Mouse (Mus musculus) ES-CJ7 (cell line): Measurements from ENCODE around the gene Pwwp2a.

ENCODE experiments used
- DNase-seq: peaks from one replicate; pipeline ENCODE4 v3.0.0; 2011; ENCODE audit warnings: low read depth, low spot score

The Pwwp2a gene

DNA sequence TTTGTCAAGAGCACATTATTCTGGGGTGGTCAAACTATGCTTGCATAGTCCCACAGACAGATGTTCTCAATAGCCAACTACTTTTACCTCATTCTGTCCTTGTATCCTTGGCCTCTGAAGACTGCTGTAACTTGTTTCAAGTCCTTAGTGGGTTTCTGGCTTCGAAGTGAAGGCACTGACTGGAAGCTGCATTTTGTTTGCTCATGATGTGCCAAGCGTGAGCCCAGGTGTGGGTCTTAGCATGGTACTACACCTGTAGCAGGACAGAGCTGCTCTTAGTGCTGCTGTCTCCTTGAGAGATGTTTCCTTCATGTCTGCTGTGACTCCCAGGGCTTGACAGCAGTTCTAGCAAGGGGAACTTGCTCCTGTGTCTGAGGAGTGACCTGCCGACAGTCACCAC is 41.6 kb downstream of the Pwwp2a start:
- no peak for DNase-seq

GRCm38 (mm10) chr11:43727796-43728195 is 46.0 kb downstream of the Pwwp2a start:
- no peak for DNase-seq

GRCm38 (mm10) chr11:43728737-43729301 is 47.0 kb downstream of the Pwwp2a start:
- DNase-seq: no peak

DNA sequence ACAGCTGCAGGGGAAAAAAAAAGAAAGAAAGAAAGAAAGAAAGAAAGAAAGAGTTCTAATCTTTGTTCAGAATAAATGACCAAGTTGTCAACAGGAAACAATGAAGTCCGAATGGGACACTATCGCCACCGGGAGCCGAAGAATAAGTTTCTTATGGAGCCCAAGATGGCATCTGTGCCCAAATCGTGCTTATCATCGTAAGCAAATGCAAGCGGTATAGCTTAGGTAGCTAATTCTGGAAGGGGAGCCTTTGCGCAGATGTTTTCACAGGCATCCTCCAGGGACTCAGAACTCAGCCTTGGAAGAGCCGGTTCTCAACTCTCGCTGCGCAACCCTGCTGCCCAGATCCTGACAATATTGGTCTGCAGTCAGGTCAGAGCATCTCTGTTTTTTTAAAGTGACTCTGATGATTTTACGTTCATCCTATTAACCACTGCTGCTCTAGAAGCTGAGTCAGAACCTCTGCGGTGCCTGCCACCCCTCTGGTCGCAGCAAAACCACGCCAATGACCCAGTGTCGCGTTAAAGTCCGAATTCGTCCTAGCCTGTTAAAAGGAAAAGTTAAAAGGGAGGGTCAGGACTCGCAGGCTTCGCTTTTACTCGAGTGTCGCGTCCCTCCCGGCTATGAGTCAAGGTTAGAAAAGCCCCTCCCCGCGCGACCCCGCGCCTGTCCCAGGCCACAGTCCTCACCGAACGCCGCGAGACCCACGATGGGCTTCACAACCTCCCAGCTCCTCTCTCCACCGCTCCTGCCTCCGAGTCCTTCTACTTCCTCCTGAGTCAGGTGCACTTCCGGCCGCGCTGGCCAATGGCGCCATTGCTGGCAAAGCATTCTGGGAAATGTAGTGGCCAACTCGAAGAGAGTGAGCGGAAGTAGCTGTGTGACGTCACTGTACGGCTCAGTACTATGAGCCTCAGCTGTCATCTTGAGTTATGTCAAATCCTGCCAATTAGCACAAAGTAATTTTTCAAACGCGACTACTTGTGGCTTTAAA is 65.7 kb downstream of the Pwwp2a start, which contains the start of gene Ttc1:
TSS of gene Ttc1 (minus strand) at position 776 of the 994 bp plus-strand sequence.
- peak; percentile 98 for DNase-seq

DNA sequence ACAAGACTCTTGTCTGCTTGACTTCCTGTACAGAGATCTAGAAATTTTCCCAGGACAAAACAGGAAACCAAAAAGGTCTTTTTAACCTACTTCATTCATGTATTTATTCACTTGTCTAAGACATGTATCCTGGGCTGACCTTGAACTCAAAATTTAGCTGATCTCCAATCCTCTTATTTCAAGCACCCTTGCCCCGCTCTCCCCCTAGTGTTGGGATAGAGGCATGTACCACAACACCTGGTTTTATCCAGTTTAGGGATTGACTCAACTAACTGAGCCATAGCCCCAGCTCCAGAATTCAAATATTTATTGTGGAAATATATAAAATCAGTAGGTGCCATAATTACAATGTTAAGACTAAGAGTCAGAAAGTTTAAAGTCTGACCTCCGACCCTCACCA is 69.7 kb downstream of the Pwwp2a start:
- peak; percentile 79 for DNase-seq

- peak; percentile 32 for DNase-seq
Measured at GRCm38 (mm10) chr11:43754568-43754967, 72.8 kb downstream of the Pwwp2a start.

DNA sequence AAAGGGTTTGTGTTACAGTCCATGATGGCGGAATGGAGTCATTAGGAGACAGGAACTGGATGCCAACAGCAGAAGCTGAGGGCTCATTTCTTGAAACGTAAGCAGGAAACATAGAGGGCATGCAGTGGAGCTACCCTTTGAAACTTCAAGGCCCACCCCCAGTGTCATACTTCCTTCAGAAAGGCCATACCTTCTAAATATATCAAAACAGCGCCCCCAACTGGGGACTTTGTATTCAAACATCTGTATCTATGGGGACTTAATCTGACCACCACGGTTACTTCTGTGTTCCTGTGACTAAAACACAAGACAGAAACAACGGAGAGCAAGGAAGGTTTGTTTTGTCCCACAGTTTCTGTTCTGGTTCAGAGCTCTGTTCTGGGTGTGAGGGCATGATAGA is 73.6 kb downstream of the Pwwp2a start:
- peak; percentile 70 for DNase-seq

DNA sequence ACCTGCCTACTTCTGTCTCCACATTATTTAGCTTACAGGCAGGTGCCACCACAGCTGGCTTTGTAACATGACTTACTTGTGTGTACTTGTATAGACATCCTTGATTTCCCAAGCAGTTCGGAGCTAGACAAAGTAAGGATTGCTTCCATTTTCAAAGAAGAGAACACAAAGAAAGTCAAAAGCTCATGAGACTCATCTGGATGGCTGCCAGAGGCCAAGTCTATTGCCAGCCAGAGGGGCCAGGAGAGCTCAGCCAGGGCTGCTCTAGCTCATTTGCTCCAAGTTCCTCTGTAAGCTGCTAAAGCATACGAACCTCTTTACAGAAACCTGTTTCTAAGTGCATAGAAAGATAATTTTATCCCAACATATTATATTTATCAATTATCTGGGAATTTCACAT is 76.6 kb downstream of the Pwwp2a start:
- no peak for DNase-seq

DNA sequence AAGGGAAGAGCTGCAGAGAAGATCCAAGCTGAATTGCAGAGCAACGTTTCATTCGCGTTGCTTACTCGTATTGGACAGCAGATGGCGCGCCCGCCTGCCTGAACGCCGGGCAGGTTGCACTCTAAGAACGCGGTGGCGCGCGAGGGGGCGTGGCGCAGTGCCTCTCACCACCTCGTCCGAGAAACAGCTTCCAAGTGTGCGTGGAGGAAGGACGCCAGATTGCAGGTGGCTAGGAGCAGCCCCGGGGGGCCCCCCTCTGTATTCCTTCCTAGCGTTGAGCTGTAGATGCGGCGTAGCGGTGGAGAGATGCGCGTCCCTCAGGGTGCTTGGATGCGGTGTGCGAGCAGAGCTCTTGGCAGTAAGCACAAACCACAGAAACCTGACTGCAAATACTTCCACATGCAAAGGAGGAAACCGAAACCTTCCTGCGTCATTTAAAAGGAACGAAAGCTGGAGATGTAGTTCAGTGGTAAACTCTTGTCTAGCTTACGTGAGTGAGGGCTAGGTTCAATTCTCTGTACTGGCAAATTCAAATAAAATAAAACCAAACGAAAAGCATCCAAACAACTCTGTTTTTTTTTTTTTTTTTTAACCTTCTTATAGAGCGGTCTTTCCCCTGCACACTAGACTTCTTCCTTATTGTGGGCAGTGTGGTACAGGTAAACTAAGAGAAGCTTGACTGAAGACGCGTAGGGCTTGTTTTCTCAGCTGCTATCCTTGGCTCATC is 85.3 kb downstream of the Pwwp2a start:
- DNase-seq: peak; percentile 89

DNA sequence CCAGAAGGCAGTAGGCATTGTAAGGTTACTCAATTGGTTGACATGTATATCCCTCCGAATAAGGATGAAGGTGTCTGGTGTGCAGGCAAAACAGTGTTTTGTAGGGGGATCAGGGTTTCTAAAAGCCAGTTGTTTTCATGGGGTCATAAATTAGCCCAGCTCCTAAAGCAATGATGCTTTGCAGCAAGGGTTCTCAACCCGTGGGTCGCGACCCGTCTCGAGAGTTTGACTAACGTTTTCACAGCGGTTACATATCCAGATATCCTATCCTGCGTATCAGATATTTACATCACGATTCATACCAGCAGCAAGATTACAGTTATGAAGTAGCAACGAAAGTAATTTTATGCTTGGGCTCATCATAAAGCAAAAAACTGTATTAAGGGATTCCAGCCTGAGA is 86.0 kb downstream of the Pwwp2a start:
- DNase-seq: no peak

GRCm38 (mm10) chr11:43770110-43770509 is 88.3 kb downstream of the Pwwp2a start:
- DNase-seq: no peak
